Mouse (Mus musculus) Patski (cell line): ENCODE data around the gene Abca6. TPM values are rescaled to one million over a fixed set of nuclear protein-coding genes. Genes with fewer than 3 reads are reported as not detected.

Source experiments
- ATAC-seq: fragments of 100-300 bp; one replicate; pipeline ENCODE4 v1.8.0; 2021
- CTCF ChIA-PET: fragments of 350-600 bp; sonication (Branson Sonifier 250); formaldehyde crosslinking; loops from one replicate; lab custom pipeline; 2022; ENCODE audit warnings: inconsistent platforms; lab: Charles Lee
- POLR2A ChIA-PET: fragments of 350-600 bp; sonication (Branson Sonifier 250); formaldehyde crosslinking; loops from one replicate; lab custom pipeline; 2022; ENCODE audit warnings: antibody characterized with exemption, inconsistent platforms; lab: Charles Lee
- DNase-seq: peaks from one replicate; pipeline ENCODE4 v3.0.0-alpha.2; 2011; ENCODE audit warnings: low read depth, low spot score
- H3K27me3 ChIP-seq: fragments of 371-371 bp; one replicate; pipeline ENCODE4 v1.5.1; 2021
- CTCF ChIP-seq: fragments of 100-300 bp; IDR thresholded peaks from one replicate; pipeline ENCODE4 v1.5.1; 2021
- in situ Hi-C: fragments of 300-500 bp; cut with MboI; formaldehyde crosslinking; loops from 3 replicates; pipeline ENCODE4 v1.11.1; 2018; ENCODE audit warnings: low pct_unique_long_range_greater_than_20kb, mixed read lengths
- polyA plus RNA-seq: library from polyadenylated mRNA; unstranded; gene quantifications from one replicate; pipeline ENCODE4 v1.2.3, GENCODE M21; 2021

The Abca6 gene
- polyA plus RNA-seq: not detected

DNA sequence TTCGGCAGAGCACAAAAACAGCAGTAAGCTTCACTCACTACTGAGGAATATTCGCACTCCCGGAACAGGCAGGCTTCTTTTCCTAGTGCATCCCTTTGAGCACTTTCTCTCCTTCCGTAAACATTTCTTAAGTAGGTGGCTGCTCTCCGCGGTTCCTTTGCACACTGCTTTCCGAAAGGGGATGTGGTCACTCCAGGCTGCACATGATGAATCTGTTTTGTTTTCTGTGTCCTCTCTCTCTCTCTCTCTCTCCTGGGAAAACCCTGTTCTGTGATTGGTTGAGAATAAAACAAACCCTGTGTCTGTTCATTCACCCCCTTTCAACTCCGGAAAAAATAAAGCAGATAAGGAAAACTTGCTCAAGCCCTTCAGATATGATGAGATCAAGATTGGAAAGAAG lies at the start of gene Abca6:
Gene Abca6 (minus strand): TSS at position 243 of the 400 bp plus-strand sequence.
- in situ Hi-C loops: loop anchor here (25.0 kb wide), 1 partner anchor 564 kb away; no protein-coding TSS in a partner anchor
- no peak for ATAC-seq
- TF ChIP-seq CTCF: no peak
- H3K27me3 ChIP-seq: peaks cover 24% of the 10 kb centered on the region
- DNase-seq: no peak
- ChIA-PET POLR2A (no interaction called here), CTCF (no interaction called here)

DNA sequence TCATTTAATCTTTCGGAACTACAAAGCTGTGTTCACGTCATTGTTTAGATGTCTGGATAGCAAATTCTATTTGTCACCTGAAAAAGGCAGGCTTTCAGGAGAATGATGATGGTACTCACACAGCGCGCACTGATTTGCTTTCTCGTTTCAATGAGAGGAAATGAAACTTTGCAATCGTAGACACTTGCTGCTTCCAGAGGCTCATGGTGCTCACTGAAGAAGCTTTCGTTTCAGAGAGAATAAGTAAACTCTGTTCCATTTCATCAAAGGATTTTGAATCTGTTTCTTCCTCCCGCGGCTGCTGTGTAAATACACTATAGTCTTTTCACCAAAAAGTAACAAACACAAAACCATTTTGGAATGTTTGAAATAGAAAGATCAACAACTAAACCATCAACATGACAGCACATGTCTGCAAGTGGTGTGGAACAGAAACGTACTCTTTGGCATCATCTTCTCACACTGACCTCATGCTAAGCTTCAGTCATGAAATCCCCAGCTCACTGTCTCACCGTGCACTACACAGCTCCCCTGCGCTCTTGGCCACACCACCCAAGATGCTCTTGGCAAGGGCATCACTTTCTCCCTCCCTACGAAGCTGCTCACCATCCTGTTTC lies 46.4 kb upstream of the Abca6 start:
- ChIA-PET POLR2A (no interaction called here), CTCF (no interaction called here)
- in situ Hi-C loops: no loop called here
- no peak for TF ChIP-seq CTCF
- ATAC-seq (no peak), DNase-seq (no peak)
- no peaks in the 10 kb centered on the region for H3K27me3 ChIP-seq

- ChIA-PET POLR2A (no interaction called here), CTCF (interaction anchor here (0.9 to 1.5 kb wide), 2 partner anchors 9 to 19 kb away, joined by 3 read pairs; no protein-coding TSS in a partner anchor)
- in situ Hi-C loops: no loop called here
- DNase-seq (no peak), ATAC-seq (no peak)
- no peaks in the 10 kb centered on the region for H3K27me3 ChIP-seq
- TF ChIP-seq CTCF: peak; percentile 19
Measured at GRCm38 (mm10) chr11:110290586-110290985, 39.0 kb upstream of the Abca6 start.

- CTCF ChIA-PET: no interaction called here
- TF ChIP-seq CTCF: peak; percentile 30
- no peak for ATAC-seq
- POLR2A ChIA-PET: interaction anchor here (0.6 kb wide), 2 partner anchors 10 to 287 kb away, joined by 3 to 7 read pairs; no protein-coding TSS in a partner anchor
- in situ Hi-C loops: no loop called here
- no peaks in the 10 kb centered on the region for H3K27me3 ChIP-seq
- DNase-seq: no peak
Measured at GRCm38 (mm10) chr11:110288423-110288822, 36.8 kb upstream of the Abca6 start.

- H3K27me3 ChIP-seq: no peaks in the 10 kb centered on the region
- POLR2A ChIA-PET: no interaction called here
Measured at GRCm38 (mm10) chr11:110287694-110288093, 36.1 kb upstream of the Abca6 start.

GRCm38 (mm10) chr11:110286331-110286730 lies 34.8 kb upstream of the Abca6 start:
- in situ Hi-C loops: no loop called here
- ChIA-PET CTCF (interaction anchor here (1.1 to 1.2 kb wide), 2 partner anchors 14 to 15 kb away, joined by 3 read pairs; no protein-coding TSS in a partner anchor), POLR2A (no interaction called here)
- no peak for DNase-seq
- no peak for TF ChIP-seq CTCF
- no peak for ATAC-seq
- no peaks in the 10 kb centered on the region for H3K27me3 ChIP-seq

More at GRCm38 (mm10) chr11:110287694-110288093, 36.1 kb upstream of the Abca6 start:
- TF ChIP-seq CTCF: no peak
- ATAC-seq (no peak), DNase-seq (no peak)
- CTCF ChIA-PET: interaction anchor here (1.2 kb wide), 1 partner anchor 16 kb away, joined by 3 read pairs; no protein-coding TSS in a partner anchor
- in situ Hi-C loops: no loop called here

- ChIA-PET CTCF (interaction anchor here (0.9 to 1.8 kb wide), 3 partner anchors 9 to 663 kb away, joined by 3 to 11 read pairs (median 4); no protein-coding TSS in a partner anchor), POLR2A (no interaction called here)
- in situ Hi-C loops: no loop called here
Measured at GRCm38 (mm10) chr11:110284849-110285248, 33.3 kb upstream of the Abca6 start.

DNA sequence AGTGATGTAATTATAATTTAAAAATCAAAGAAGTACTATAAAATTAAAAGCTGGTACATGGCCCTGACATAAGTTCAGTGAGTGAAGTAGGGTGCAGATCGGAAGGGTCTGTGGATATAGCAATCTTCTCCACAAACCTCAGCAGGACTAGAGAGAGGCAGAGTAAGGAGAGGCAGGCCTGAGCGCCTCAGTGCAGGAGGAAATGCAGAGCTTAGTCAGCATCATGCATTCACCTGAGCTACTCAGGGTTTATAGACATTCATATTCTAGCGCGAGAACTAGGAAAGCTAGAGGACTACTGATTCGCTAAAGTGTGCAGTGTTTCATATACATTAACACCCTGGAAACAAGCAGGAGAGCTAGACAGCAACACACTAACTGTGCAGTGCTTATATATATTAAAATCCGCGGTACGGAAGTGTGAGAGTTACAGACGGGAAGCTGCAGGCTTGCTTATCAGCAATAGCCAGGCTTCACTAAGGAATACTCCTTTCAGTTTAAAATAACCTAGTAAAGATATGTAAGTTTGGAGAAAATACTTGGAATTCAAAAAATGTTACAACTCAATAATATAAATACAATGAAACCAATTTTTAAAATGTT lies 32.7 kb upstream of the Abca6 start:
- TF ChIP-seq CTCF: no peak
- in situ Hi-C loops: no loop called here
- no peak for ATAC-seq
- H3K27me3 ChIP-seq: no peaks in the 10 kb centered on the region
- DNase-seq: no peak
- POLR2A ChIA-PET: no interaction called here
- CTCF ChIA-PET: interaction anchor here (0.9 to 1.8 kb wide), 4 partner anchors 9 to 663 kb away, joined by 3 to 11 read pairs (median 4); no protein-coding TSS in a partner anchor

More at GRCm38 (mm10) chr11:110284849-110285248, 33.3 kb upstream of the Abca6 start:
- DNase-seq (no peak), ATAC-seq (no peak)
- TF ChIP-seq CTCF: no peak
- no peaks in the 10 kb centered on the region for H3K27me3 ChIP-seq

GRCm38 (mm10) chr11:110274794-110275193 lies 23.2 kb upstream of the Abca6 start:
- TF ChIP-seq CTCF: no peak
- ATAC-seq (no peak), DNase-seq (no peak)
- no peaks in the 10 kb centered on the region for H3K27me3 ChIP-seq
- POLR2A ChIA-PET: no interaction called here
- CTCF ChIA-PET: no interaction called here
- in situ Hi-C loops: loop anchor here (25.0 kb wide), 1 partner anchor 587 kb away; no protein-coding TSS in a partner anchor

- peak; percentile 82 for TF ChIP-seq CTCF
- in situ Hi-C loops: loop anchor here (25.0 kb wide), 1 partner anchor 584 kb away; no protein-coding TSS in a partner anchor
- ATAC-seq: peak; percentile 78
- ChIA-PET POLR2A (no interaction called here), CTCF (interaction anchor here (0.6 to 4.2 kb wide), 16 partner anchors 10 to 600 kb away, joined by 3 to 27 read pairs (median 4); no protein-coding TSS in a partner anchor)
- peak; percentile 10 for DNase-seq
- H3K27me3 ChIP-seq: peaks cover 4% of the 10 kb centered on the region
Measured at GRCm38 (mm10) chr11:110271745-110272144, 20.2 kb upstream of the Abca6 start.
